Mouse (Mus musculus) limb, embryonic 14.5 days (tissue): ENCODE results near the gene Lpp. TPM values are rescaled to one million over a fixed set of nuclear protein-coding genes. Genes with fewer than 3 reads are reported as not detected.

Experiments
- ATAC-seq: fragments of 200-750 bp; cut with Nextera tagmentation; 2 replicates; pipeline ENCODE4 v1.8.0; 2017; ENCODE audit warnings: low read depth, moderate number of reproducible peaks, moderate TSS enrichment; ENCODE audit not compliant: low FRiP score
- DNase-seq: peaks from one replicate; pipeline ENCODE4 v3.0.0-alpha.2; 2015; ENCODE audit warnings: low spot score
- H3K27ac ChIP-seq: fragments of 300-500 bp; sonication (generic); replicated peaks from 2 replicates; pipeline ENCODE4 v1.5.1; 2014; ENCODE audit warnings: low read depth, mild to moderate bottlenecking, low read length, moderate library complexity, mixed read lengths
- H3K27me3 ChIP-seq: fragments of 300-500 bp; sonication (generic); 2 replicates; pipeline ENCODE4 v1.6.1; 2014; ENCODE audit warnings: low read length, mixed read lengths; ENCODE audit not compliant: control insufficient read depth, insufficient read depth
- H3K36me3 ChIP-seq: fragments of 300-500 bp; sonication (generic); 2 replicates; pipeline ENCODE4 v1.6.1; 2014; ENCODE audit warnings: mild to moderate bottlenecking, low read length, moderate library complexity, mixed read lengths; ENCODE audit not compliant: control insufficient read depth, insufficient read depth
- H3K4me1 ChIP-seq: fragments of 300-500 bp; sonication (generic); 2 replicates; pipeline ENCODE4 v1.6.1; 2014; ENCODE audit warnings: antibody characterized with exemption, low read length, mixed read lengths; ENCODE audit not compliant: control insufficient read depth, insufficient read depth
- H3K4me2 ChIP-seq: fragments of 300-500 bp; sonication (generic); replicated peaks from 2 replicates; pipeline ENCODE4 v1.6.1; 2014; ENCODE audit warnings: low read depth, mild to moderate bottlenecking, low read length, moderate library complexity; ENCODE audit not compliant: severe bottlenecking
- H3K4me3 ChIP-seq: fragments of 300-500 bp; sonication (generic); replicated peaks from 2 replicates; pipeline ENCODE4 v1.5.1; 2014; ENCODE audit warnings: low read length
- H3K9ac ChIP-seq: fragments of 300-500 bp; sonication (generic); 2 replicates; pipeline ENCODE4 v1.6.1; 2014; ENCODE audit warnings: mild to moderate bottlenecking, low read depth, low read length, moderate library complexity; ENCODE audit not compliant: severe bottlenecking
- H3K9me3 ChIP-seq: fragments of 300-500 bp; sonication (generic); 2 replicates; pipeline ENCODE4 v1.6.1; 2016; ENCODE audit warnings: low read length; ENCODE audit not compliant: control insufficient read depth
- POLR2A ChIP-seq: fragments of 200-500 bp; IDR thresholded peaks from 2 replicates; pipeline ENCODE4 v1.8.0; 2012; ENCODE audit warnings: inconsistent platforms, mild to moderate bottlenecking, moderate library complexity, borderline replicate concordance; ENCODE audit not compliant: insufficient read depth, insufficient read length; ENCODE audit errors: extremely low read depth
- WGBS: fragments of 180-500 bp; shearing (Covaris S2); extraction: QIAGEN DNeasy Blood & Tissue Kit; methylation state at CpG from one replicate; pipeline ENCODE4 v1.1.7; 2014; 5-methylcytosine and 5-hydroxymethylcytosine counted together
- polyA plus RNA-seq, 2 experiments: library from polyadenylated mRNA; depleted of rRNA in 1 of 2; stranded (reverse) in 1 of 2; unstranded in 1 of 2; fragments of >200 nt; fragmentation: Nextera tagmentation in 1 of 2; extraction: Ambion mirVana in 1 of 2; gene quantifications; 2 replicates each; pipeline versions ENCODE4 v1.2.1 to v1.2.3; 2012 to 2014

The Lpp gene
- polyA plus RNA-seq, 2 experiments: 15.1 to 46.7 TPM

GRCm38 (mm10) chr16:24859509-24860140 is 466.3 kb downstream of the Lpp start:
- Histone ChIP-seq H3K9me3 (no peaks in the 10 kb centered on the region), H3K27me3 (no peaks in the 10 kb centered on the region), H3K9ac (no peak overlapping the region), H3K4me1 (no peaks in the 10 kb centered on the region), H3K36me3 (no peaks in the 10 kb centered on the region), H3K27ac (no peak overlapping the region), H3K4me2 (no peak overlapping the region), H3K4me3 (no peak overlapping the region)
- DNase-seq: no peak
- WGBS: 85% methylated on average over 9 of the region's 9 CpGs
- ATAC-seq: no peak
- no peak for TF ChIP-seq POLR2A

GRCm38 (mm10) chr16:24860445-24860844 is 467.1 kb downstream of the Lpp start:
- H3K9ac ChIP-seq: no peak overlapping the region
- ATAC-seq: no peak
- 88% methylated on average over 7 of the region's 7 CpGs for WGBS
- H3K27ac ChIP-seq: no peak overlapping the region
- TF ChIP-seq POLR2A: no peak
- H3K4me2 ChIP-seq: no peak overlapping the region
- no peaks in the 10 kb centered on the region for H3K9me3 ChIP-seq
- no peaks in the 10 kb centered on the region for H3K27me3 ChIP-seq
- no peak overlapping the region for H3K4me3 ChIP-seq
- no peaks in the 10 kb centered on the region for H3K4me1 ChIP-seq
- H3K36me3 ChIP-seq: no peaks in the 10 kb centered on the region
- DNase-seq: no peak

GRCm38 (mm10) chr16:24861374-24861773 is 468.1 kb downstream of the Lpp start:
- Histone ChIP-seq H3K27ac (no peak overlapping the region), H3K4me1 (no peaks in the 10 kb centered on the region), H3K4me2 (no peak overlapping the region), H3K27me3 (no peaks in the 10 kb centered on the region), H3K9ac (no peak overlapping the region), H3K4me3 (no peak overlapping the region), H3K36me3 (no peaks in the 10 kb centered on the region), H3K9me3 (no peaks in the 10 kb centered on the region)
- DNase-seq: peak; percentile 13
- WGBS: 43% methylated on average over 5 of the region's 5 CpGs
- ATAC-seq: no peak
- TF ChIP-seq POLR2A: no peak

GRCm38 (mm10) chr16:24874235-24874634 is 480.9 kb downstream of the Lpp start:
- no peak for TF ChIP-seq POLR2A
- Histone ChIP-seq H3K4me3 (no peak overlapping the region), H3K27me3 (no peaks in the 10 kb centered on the region), H3K36me3 (peaks cover 3% of the 10 kb centered on the region; the same call in 1 of the 2 replicates), H3K9ac (no peak overlapping the region), H3K9me3 (peaks cover 11% of the 10 kb centered on the region; the same call in 1 of the 2 replicates), H3K4me2 (no peak overlapping the region), H3K4me1 (no peaks in the 10 kb centered on the region), H3K27ac (no peak overlapping the region)
- DNase-seq: peak; percentile 14
- ATAC-seq: no peak
- WGBS: 73% methylated on average over 4 of the region's 4 CpGs

- H3K4me2 ChIP-seq: no peak overlapping the region
- H3K4me3 ChIP-seq: no peak overlapping the region
- peaks cover 10% of the 10 kb centered on the region; the same call in 1 of the 2 replicates for H3K9me3 ChIP-seq
- H3K4me1 ChIP-seq: no peaks in the 10 kb centered on the region
- 65% methylated on average over 1 of the region's 1 CpGs for WGBS
- TF ChIP-seq POLR2A: no peak
- ATAC-seq (no peak), DNase-seq (no peak)
- no peaks in the 10 kb centered on the region for H3K27me3 ChIP-seq
- H3K36me3 ChIP-seq: peaks cover 3% of the 10 kb centered on the region; the same call in 1 of the 2 replicates
- no peak overlapping the region for H3K9ac ChIP-seq
- H3K27ac ChIP-seq: no peak overlapping the region
These were observed 482.4 kb downstream of the Lpp start for GRCm38 (mm10) chr16:24875661-24876060.
